In the genomic region with DNA sequence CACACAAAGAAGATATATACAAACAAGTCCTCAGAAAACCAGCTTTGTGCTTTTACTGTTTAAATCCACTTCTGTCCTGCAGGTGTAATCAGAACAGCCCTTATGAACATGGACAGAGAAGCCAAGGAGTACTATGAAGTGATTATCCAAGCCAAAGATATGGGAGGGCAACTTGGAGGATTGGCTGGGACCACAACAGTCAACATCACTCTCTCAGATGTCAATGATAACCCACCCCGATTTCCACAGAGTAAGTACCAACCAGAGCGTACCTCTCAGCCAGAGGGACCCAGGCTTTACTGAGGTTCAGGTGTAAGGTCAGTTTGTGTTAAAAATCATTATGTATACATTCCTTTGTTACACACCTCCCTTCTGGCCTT, we compare ENCODE assay signal across 14 mouse cellular contexts.
DNase-seq lines count a peak whose midpoint lies in the region; ATAC-seq and TF ChIP-seq lines count a peak whose summit lies in the region.
"Had no signal": no experiment of that assay in that cellular context is flagged by ENCODE, and none has a peak within 500 bp of the region (broad histone marks: within the 10 kb centered on the region; RNA-seq: fewer than 3 reads in every experiment).

No protein-coding gene starts in this region.

- no peak overlapping the region for H3K4me2 ChIP-seq in midbrain, postnatal 0 days (ENCODE audit: low read depth, low read length, poor library complexity, severe bottlenecking)
- H3K4me2 ChIP-seq in forebrain, embryonic 16.5 days (ENCODE audit: low read length), result no peak overlapping the region
- no peak overlapping the region for H3K4me2 ChIP-seq in hindbrain, embryonic 16.5 days (ENCODE audit: low read length)
- H3K4me2 ChIP-seq in midbrain, embryonic 16.5 days (ENCODE audit: low read length), result no peak overlapping the region
- H3K4me2 ChIP-seq: embryonic facial prominence, embryonic 13.5 days; heart, embryonic 11.5 days; limb, embryonic 13.5 days; lung, embryonic 15.5 days had no signal

- TF ChIP-seq CTCF in midbrain, postnatal 0 days (IDR thresholded peaks at IDR 0.05), result no peak

- no peaks in the 10 kb centered on the region for H3K4me1 ChIP-seq in midbrain, embryonic 10.5 days
- H3K4me1 ChIP-seq in midbrain, postnatal 0 days (ENCODE audit: insufficient read depth, low read length), result no peaks in the 10 kb centered on the region
- H3K4me1 ChIP-seq in forebrain, embryonic 16.5 days (replicated peaks; ENCODE audit: control insufficient read depth, insufficient read depth, low read length), result 0 out of 2 replicates have a peak, but pooled peaks cover 4% of the 10 kb centered on the region
- no peaks in the 10 kb centered on the region for H3K4me1 ChIP-seq in hindbrain, embryonic 16.5 days (ENCODE audit: control insufficient read depth, insufficient read depth, low read depth, low read length)
- H3K4me1 ChIP-seq in midbrain, embryonic 16.5 days (ENCODE audit: control insufficient read depth, insufficient read depth, low read length), result no peaks in the 10 kb centered on the region
- H3K4me1 ChIP-seq: embryonic facial prominence, embryonic 13.5 days; limb, embryonic 13.5 days; lung, embryonic 15.5 days had no signal

- H3K9me3 ChIP-seq in midbrain, embryonic 10.5 days (replicated peaks), result no peaks in the 10 kb centered on the region
- no peaks in the 10 kb centered on the region for H3K9me3 ChIP-seq in midbrain, postnatal 0 days (ENCODE audit: low read length)
- no peaks in the 10 kb centered on the region for H3K9me3 ChIP-seq in forebrain, embryonic 16.5 days (ENCODE audit: control insufficient read depth, low read length)
- no peaks in the 10 kb centered on the region for H3K9me3 ChIP-seq in hindbrain, embryonic 16.5 days (ENCODE audit: control insufficient read depth, low read length)
- no peaks in the 10 kb centered on the region for H3K9me3 ChIP-seq in midbrain, embryonic 16.5 days (replicated peaks; ENCODE audit: control insufficient read depth, low read length, poor library complexity, severe bottlenecking)
- H3K9me3 ChIP-seq: embryonic facial prominence, embryonic 13.5 days; limb, embryonic 13.5 days; lung, embryonic 15.5 days had no signal

- H3K9ac ChIP-seq in midbrain, postnatal 0 days (replicated peaks; ENCODE audit: low read length, poor library complexity, severe bottlenecking), result no peak overlapping the region
- no peak overlapping the region for H3K9ac ChIP-seq in forebrain, embryonic 16.5 days (replicated peaks; ENCODE audit: low read depth, low read length)
- no peak overlapping the region for H3K9ac ChIP-seq in hindbrain, embryonic 16.5 days (ENCODE audit: low read depth, low read length)
- H3K9ac ChIP-seq in midbrain, embryonic 16.5 days (ENCODE audit: low read depth, low read length), result no peak overlapping the region
- H3K9ac ChIP-seq: embryonic facial prominence, embryonic 13.5 days; limb, embryonic 13.5 days; liver, embryonic 14.5 days; lung, embryonic 15.5 days had no signal

- peak overlapping the region; percentile 28; the same call in 1 of the 2 replicates for H3K27ac ChIP-seq in midbrain, embryonic 10.5 days (replicated peaks)
- no peak overlapping the region for H3K27ac ChIP-seq in midbrain, postnatal 0 days (ENCODE audit: low read depth, low read length)
- H3K27ac ChIP-seq in forebrain, embryonic 16.5 days (ENCODE audit: low read length), result no peak overlapping the region
- H3K27ac ChIP-seq in hindbrain, embryonic 16.5 days (ENCODE audit: low read depth, low read length), result no peak overlapping the region
- no peak overlapping the region for H3K27ac ChIP-seq in midbrain, embryonic 16.5 days (ENCODE audit: low read length)
- H3K27ac ChIP-seq: embryonic facial prominence, embryonic 13.5 days; gastrocnemius, adult 2 months; limb, embryonic 13.5 days; liver, embryonic 14.5 days; lung, embryonic 15.5 days had no signal

- ATAC-seq in midbrain, postnatal 0 days (ENCODE audit: low FRiP score), result no peak
- peak; percentile 60 for ATAC-seq in forebrain, embryonic 16.5 days
- peak; percentile 32; the same call in 1 of the 2 replicates for ATAC-seq in hindbrain, embryonic 16.5 days
- ATAC-seq in midbrain, embryonic 16.5 days, result peak; percentile 68

- H3K4me3 ChIP-seq in midbrain, embryonic 10.5 days, result no peak overlapping the region
- H3K4me3 ChIP-seq in midbrain, postnatal 0 days (ENCODE audit: low read depth, low read length), result no peak overlapping the region
- no peak overlapping the region for H3K4me3 ChIP-seq in forebrain, embryonic 16.5 days (replicated peaks; ENCODE audit: low read length)
- no peak overlapping the region for H3K4me3 ChIP-seq in hindbrain, embryonic 16.5 days (ENCODE audit: low read length)
- H3K4me3 ChIP-seq in midbrain, embryonic 16.5 days (ENCODE audit: low read depth, low read length), result no peak overlapping the region
- H3K4me3 ChIP-seq: embryonic facial prominence, embryonic 13.5 days; gastrocnemius, adult 2 months; limb, embryonic 13.5 days; lung, embryonic 15.5 days had no signal

- no peaks in the 10 kb centered on the region for H3K27me3 ChIP-seq in midbrain, embryonic 10.5 days (ENCODE audit: low read depth, poor library complexity, severe bottlenecking)
- no peaks in the 10 kb centered on the region for H3K27me3 ChIP-seq in midbrain, postnatal 0 days (ENCODE audit: insufficient read depth, low read length)
- no peaks in the 10 kb centered on the region for H3K27me3 ChIP-seq in forebrain, embryonic 16.5 days (replicated peaks; ENCODE audit: control insufficient read depth, insufficient read depth, low read length)
- no peaks in the 10 kb centered on the region for H3K27me3 ChIP-seq in hindbrain, embryonic 16.5 days (replicated peaks; ENCODE audit: control insufficient read depth, insufficient read depth, low read length)
- H3K27me3 ChIP-seq in midbrain, embryonic 16.5 days (ENCODE audit: control insufficient read depth, insufficient read depth, low read depth, low read length), result no peaks in the 10 kb centered on the region
- H3K27me3 ChIP-seq: embryonic facial prominence, embryonic 13.5 days; limb, embryonic 13.5 days; lung, embryonic 15.5 days had no signal

- H3K36me3 ChIP-seq in midbrain, embryonic 10.5 days, result no peaks in the 10 kb centered on the region
- no peaks in the 10 kb centered on the region for H3K36me3 ChIP-seq in midbrain, postnatal 0 days (ENCODE audit: insufficient read depth, low read length)
- no peaks in the 10 kb centered on the region for H3K36me3 ChIP-seq in forebrain, embryonic 16.5 days (ENCODE audit: control insufficient read depth, insufficient read depth)
- H3K36me3 ChIP-seq in hindbrain, embryonic 16.5 days (ENCODE audit: control insufficient read depth, insufficient read depth, low read length), result no peaks in the 10 kb centered on the region
- no peaks in the 10 kb centered on the region for H3K36me3 ChIP-seq in midbrain, embryonic 16.5 days (ENCODE audit: control insufficient read depth, insufficient read depth, low read length)
- H3K36me3 ChIP-seq: embryonic facial prominence, embryonic 13.5 days; limb, embryonic 13.5 days; lung, embryonic 15.5 days had no signal

- DNase-seq in midbrain, embryonic 10.5 days (ENCODE audit: low spot score), result no peak
- no peak for DNase-seq in midbrain, postnatal 0 days (ENCODE audit: low spot score)
- DNase-seq in layer of hippocampus, adult 9-10 months (ENCODE audit: low spot score), result no peak
- no peak for DNase-seq in adrenal gland, postnatal 10 days
- DNase-seq: thymus, postnatal 25 days had no signal

- WGBS in midbrain, embryonic 10.5 days, result 92% methylated on average over 2 of the region's 2 CpGs
- 97% methylated on average over 2 of the region's 2 CpGs for WGBS in midbrain, postnatal 0 days
- WGBS in forebrain, embryonic 16.5 days, result 98% methylated on average over 2 of the region's 2 CpGs
- 90% methylated on average over 2 of the region's 2 CpGs for WGBS in hindbrain, embryonic 16.5 days
- WGBS in midbrain, embryonic 16.5 days, result 90% methylated on average over 2 of the region's 2 CpGs
